Mouse (Mus musculus) kidney, adult 9 months (tissue): ENCODE data around the gene Ociad2.
"Not testable (repeated sequence)": the region's sequence is repeated elsewhere in the genome, so short reads cannot be mapped to it uniquely, and the experiment has no call there.

Source experiments
- DNase-seq: peaks from one replicate; pipeline ENCODE4 v3.0.0; 2022

Ociad2 gene

GRCm38 (mm10) chr5:73351796-73352195, 11.0 kb upstream of the Ociad2 start:
- DNase-seq: no peak

- DNase-seq: peak; percentile 51
These were observed 8.7 kb upstream of the Ociad2 start for GRCm38 (mm10) chr5:73349514-73349913.

- no peak for DNase-seq
These were observed 4.4 kb upstream of the Ociad2 start for GRCm38 (mm10) chr5:73345254-73345653.

- no peak for DNase-seq
These were observed 3.5 kb upstream of the Ociad2 start for GRCm38 (mm10) chr5:73344310-73344709.

- DNase-seq: no peak
These were observed 2.0 kb upstream of the Ociad2 start for GRCm38 (mm10) chr5:73342701-73343355.

- DNase-seq: no peak
These were observed 777 bp downstream of the Ociad2 start for GRCm38 (mm10) chr5:73339779-73340722.

- DNase-seq: no peak
These were observed 2.0 kb downstream of the Ociad2 start for GRCm38 (mm10) chr5:73338832-73339163.

GRCm38 (mm10) chr5:73337961-73338831, 2.6 kb downstream of the Ociad2 start:
- no peak for DNase-seq

- no peak for DNase-seq
These were observed 4.4 kb downstream of the Ociad2 start for GRCm38 (mm10) chr5:73336448-73336847.

- DNase-seq: no peak
These were observed 9.8 kb downstream of the Ociad2 start for GRCm38 (mm10) chr5:73331002-73331401.

GRCm38 (mm10) chr5:73324526-73325170, 16.2 kb downstream of the Ociad2 start:
- DNase-seq: no peak

- DNase-seq: no peak
These were observed 17.2 kb downstream of the Ociad2 start for GRCm38 (mm10) chr5:73323602-73324001.

GRCm38 (mm10) chr5:73322684-73323083, 18.1 kb downstream of the Ociad2 start:
- not testable (repeated sequence) for DNase-seq

GRCm38 (mm10) chr5:73319306-73319705, 21.5 kb downstream of the Ociad2 start:
- DNase-seq: no peak

- no peak for DNase-seq
These were observed 26.2 kb downstream of the Ociad2 start for GRCm38 (mm10) chr5:73314654-73315053.

- DNase-seq: no peak
These were observed 27.2 kb downstream of the Ociad2 start for GRCm38 (mm10) chr5:73313591-73313990.

- DNase-seq: no peak
These were observed 29.4 kb downstream of the Ociad2 start for GRCm38 (mm10) chr5:73311458-73311857.

GRCm38 (mm10) chr5:73310401-73310800, 30.4 kb downstream of the Ociad2 start:
- DNase-seq: no peak

- no peak for DNase-seq
These were observed 31.3 kb downstream of the Ociad2 start for GRCm38 (mm10) chr5:73309496-73309895.

- no peak for DNase-seq
These were observed 33.5 kb downstream of the Ociad2 start for GRCm38 (mm10) chr5:73307297-73307696.

- DNase-seq: no peak
These were observed 34.3 kb downstream of the Ociad2 start for GRCm38 (mm10) chr5:73306486-73306885.

- no peak for DNase-seq
These were observed 36.3 kb downstream of the Ociad2 start for GRCm38 (mm10) chr5:73304507-73304906.
